Mouse (Mus musculus) heart, adult 18-20 months (tissue): Measurements from ENCODE around the gene Rbm26. TPM values are rescaled to one million over a fixed set of nuclear protein-coding genes. Genes with fewer than 3 reads are reported as not detected.

Source experiments
- DNase-seq, 2 experiments: peaks; one replicate each; pipeline ENCODE4 v3.0.0; 2021 to 2022; ENCODE audit warnings: mixed read lengths in 1 of 2
- long read RNA-seq, 2 experiments: library from polyadenylated mRNA; stranded (forward); transcript quantifications; one replicate each; pipeline ENCODE4 v2.0.0; 2021
- total RNA-seq, 2 experiments: library from RNA; stranded (reverse); gene quantifications; 2 replicates each; pipeline ENCODE4 v1.2.3; 2021

Rbm26 gene
- total RNA-seq, result 10 to 100 TPM; 18.1 to 18.6 TPM
- long read RNA-seq, experiment 1, partial matches to known transcripts, result 0 of 5 reads
- long read RNA-seq, experiment 1, other reads (novel, unspliced or antisense), result 4 of 5 reads
- long read RNA-seq, experiment 2, partial matches to known transcripts, result 2 of 4 reads
- long read RNA-seq, experiment 2, other reads (novel, unspliced or antisense), result 2 of 4 reads

DNA sequence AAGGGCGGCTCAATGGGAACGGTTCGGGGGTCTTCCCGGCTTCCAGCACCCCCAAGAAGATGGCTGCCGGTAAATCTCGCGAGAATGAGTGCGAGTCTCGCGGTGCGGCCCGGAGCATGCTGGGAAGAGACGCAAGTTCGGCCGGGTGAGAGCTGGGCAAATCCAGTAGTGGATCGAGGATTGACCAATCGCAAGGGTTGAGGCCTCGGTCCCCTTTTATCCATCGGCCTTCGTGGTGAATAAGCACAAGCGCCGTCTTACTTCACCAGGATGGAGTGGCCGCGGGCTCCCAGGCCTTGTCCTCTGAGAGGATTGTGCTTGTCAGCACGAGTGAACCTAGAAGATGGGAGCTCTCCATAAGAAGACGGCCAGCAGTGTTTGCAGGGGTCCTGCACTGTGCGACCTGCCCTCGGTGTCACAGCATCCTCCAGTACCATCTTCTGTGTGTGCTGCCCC, at the start of gene Rbm26:
Gene Rbm26 (minus strand): TSS at position 90 of the 456 bp plus-strand sequence.
- DNase-seq, result peak; percentile 97 to 99

DNA sequence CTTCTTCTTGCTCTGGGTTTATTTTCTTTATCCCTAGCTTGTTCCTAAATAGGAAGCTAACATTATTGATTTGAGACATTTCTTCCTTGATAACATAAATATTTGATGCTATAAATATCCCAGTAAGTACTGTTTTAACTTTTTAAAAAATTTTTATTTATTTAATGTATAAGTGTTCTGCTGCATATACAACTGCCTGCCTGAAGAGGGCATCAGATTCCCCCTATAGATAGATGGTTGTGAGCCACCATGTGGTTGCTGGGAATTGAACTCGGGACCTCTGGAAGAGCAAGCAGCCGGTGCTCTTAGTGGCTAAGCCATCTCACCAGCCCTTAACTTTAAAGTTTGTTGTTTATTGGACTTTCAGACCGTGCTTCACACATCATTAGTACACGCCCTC, 48.7 kb upstream of the Rbm26 start:
- no peak for DNase-seq

DNA sequence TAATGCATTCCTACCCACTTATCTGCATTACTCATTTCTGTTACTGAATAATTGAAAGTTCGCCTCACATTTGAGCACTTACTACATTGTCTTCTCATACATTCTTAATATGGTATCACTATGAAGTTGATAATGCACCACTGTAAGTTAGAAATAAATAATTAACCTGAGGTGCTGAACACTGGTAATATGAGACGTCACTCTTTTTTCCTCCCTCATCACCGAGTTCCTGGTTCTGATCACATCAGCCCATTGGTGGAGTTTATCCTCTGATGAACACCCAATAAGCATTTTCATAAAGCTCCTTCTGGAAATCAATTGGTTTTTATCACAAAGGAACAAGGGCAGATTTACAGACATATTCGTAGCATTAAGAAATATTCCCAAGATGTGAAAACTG, 45.1 kb upstream of the Rbm26 start:
- no peak for DNase-seq

DNA sequence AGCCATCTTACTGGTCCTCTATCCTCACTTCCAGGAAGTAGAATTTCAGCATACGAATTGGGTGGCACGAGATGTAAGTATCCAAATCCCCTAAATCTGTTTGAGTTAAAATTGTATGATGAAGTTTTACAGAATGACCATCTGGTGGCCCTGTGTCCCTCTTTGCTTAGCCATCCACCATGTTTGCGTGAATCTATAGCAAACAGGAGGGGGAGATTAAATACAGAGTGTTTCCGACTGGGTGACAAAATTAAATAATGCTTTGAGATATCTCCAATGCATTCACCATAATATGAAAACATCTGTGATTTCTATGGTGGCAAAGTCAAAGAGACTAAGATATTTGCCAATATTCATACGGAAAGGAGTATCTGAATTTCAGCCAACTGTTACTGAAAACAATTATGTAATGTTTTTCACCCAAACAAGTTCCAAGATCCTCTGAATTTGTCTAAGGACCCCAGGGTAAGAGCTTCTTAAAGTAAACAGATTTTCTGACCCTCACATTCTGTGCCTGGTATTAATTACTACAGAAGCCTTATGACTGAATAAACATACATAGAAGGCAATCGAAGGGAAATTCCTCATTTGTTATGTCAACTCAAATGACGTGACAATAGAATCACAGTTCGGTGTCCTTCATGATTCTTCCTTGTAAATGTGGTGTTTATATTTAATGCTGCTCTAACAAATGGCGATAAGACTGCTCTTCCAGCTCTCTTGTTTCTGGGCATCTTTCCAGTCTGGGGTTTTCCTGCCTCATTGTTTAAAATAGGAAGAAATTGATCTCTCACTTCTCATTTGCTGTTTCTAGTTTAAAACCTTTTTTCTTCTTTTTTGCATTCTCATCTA, 42.6 kb upstream of the Rbm26 start:
- DNase-seq, result peak in 1 of 2 experiments; percentile 7

DNA sequence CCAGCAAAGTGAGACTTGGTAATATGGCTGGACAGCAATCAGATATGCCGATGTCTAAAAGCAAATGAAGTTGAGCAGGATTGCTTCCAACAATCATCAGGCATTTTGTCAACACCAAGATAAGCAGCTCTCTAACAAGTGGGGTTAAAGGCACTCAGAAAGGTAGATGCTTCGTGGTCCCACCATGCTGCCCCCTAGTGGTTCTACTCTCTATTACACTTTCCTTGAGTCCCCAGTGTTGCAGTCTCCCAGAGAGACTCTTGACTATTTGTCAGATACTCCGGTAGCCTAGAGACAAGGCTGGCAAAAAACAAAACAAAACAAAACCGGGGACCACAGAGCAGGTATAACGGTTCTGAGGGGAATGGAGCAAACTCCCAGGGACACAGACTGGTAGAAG, 21.3 kb upstream of the Rbm26 start:
- peak; percentile 7 to 38 for DNase-seq

DNA sequence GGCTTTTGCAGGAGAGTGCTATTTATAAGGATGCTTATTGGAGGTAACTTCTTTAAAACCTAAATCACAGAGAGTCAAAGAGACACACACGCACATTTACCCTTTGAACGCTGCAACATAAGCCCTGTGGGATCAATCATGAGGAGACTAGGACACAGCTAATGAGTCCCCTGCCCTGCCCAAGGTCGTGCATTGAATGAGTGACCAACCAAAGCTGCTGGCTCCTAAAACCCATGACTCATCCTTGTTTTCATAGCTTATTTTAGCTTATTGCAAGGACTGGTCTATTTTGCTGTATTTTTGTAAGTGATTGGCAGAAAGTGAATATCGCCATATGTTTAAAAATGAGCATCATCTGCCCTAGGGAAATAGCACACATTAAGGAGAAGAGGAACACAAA, 17.6 kb upstream of the Rbm26 start:
- DNase-seq, result no peak

DNA sequence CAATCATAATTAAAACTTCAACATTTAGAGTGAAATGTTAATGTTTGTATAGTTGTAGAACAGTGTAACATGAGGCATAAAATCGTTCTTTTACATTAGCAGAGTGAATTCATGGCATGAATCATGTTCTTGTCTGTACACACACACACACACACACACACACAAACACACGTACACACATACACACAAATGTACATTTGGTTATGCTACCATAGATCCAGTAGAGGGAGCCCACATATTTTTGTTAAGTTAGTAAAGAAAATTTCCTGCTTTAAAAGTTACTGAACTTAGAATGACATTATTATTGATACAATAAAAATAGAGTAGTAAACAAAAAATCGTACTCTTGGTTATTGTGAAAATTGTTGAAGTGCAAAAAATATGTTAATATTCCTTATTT, 7.7 kb upstream of the Rbm26 start:
- DNase-seq, result no peak

DNA sequence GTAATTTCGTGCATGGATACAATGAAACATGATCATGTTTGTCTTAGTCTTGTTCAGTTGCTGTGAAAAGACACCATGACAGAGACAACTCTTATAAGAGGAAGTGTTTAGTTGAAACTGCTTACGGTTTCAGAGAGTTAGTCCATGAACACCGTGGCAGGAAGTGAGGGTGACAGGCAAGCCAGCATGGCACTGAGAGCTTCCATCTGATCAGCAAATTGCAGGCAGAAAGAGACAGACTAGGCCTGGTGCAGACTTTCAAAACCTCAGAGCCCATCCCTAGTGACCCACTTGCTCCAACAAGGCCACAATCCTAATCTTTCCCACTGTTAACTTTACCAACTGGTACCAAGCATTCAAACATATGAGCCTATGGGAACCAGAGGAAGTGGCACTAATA, 5.7 kb upstream of the Rbm26 start:
- no peak for DNase-seq

DNA sequence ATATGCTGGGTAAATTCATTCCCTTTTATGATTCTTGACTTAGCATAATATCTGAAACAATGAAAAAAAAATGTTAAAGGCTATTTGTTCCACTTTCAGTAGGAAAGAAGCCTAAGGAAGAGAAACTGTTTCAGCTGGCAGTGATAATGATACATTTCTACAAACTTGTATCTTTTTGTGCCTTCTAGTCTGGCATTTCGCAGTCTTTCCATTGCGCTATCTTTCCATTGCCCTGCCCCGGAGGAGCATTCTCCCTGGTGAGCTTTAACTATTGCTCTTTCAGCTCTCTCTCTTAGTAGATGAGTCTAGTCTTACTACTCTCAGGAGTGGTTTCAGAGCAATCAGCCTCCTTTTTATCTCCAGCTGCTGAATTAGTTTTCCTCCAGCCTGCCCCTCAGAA, 2.6 kb upstream of the Rbm26 start:
- no peak for DNase-seq

DNA sequence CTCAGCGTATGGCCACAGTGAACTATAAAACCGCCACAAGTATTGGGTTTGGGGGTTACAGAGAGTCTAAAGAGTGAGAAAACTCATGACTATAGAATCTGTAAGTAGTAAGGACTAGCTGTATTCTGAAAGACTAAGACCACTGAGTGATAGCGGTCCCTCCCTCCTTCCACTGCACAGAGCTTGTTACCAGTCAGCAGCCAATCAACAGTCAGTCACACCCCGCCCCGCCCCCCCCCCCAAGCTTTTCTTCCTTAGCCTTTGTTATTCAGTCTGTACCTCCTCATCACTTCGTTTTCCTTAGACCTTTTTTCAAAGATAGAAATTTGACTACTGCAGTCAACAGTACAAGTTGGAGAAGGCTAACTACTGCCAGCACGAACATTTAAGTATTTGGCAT, 1.9 kb upstream of the Rbm26 start:
- no peak for DNase-seq

DNA sequence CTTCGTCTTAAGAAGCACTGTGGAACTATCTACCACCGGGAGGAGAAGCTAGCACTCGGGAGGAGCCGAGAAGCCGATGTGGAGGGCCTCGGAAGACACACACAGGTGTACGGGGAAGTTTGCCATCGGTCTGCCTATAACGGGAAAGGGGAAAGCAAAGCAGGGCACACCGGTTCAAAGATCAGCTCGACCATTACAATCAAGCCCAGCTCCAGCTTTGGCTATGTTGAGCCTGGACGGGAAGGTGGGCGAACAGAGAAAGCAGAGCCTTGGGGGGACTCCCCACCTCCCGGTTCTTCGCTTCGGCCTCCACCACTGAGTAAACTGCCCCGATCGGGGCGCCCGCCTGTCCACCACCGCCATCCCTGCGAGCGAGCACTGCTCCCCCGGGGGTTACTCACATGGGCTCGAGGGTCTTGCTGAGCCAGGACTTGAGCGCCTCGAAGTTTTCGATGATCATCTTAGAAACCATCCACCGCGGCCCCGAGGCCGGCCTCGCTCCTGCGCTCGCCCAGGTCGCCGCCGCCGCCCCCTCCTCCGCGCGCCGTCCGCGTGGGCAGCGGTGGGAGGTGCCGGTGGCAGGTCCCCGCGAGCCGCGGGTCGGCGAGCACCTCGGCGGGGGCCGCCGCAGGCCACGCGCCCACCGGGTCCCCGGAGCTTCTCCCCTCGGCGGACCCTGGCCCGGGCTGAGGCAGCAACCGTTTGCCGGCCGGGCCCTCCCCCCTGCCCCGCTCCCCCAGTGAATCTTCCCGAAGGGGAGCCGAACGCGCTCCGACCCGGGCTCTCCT, 552 bp downstream of the Rbm26 start:
- DNase-seq, result peak; percentile 10 to 53

DNA sequence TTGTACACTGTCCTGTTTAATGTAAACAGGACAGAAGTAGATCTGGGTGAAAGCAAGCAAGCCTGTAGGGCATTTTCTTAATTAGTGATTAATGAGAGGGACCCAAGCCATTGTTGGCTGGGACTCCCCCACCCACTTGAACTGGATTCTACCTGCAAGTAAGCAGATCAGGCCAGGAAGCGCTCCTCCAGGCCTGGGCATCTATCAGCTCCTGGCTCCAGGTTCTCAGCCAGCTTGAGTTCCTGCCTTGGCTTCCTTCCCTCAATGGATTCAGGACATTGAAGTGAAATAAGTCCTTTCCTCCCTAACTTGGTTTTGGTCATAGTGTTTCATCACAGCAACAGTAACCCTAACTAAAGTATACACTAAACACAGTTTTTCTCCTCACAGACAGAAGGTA, 9.9 kb downstream of the Rbm26 start:
- no peak for DNase-seq

DNA sequence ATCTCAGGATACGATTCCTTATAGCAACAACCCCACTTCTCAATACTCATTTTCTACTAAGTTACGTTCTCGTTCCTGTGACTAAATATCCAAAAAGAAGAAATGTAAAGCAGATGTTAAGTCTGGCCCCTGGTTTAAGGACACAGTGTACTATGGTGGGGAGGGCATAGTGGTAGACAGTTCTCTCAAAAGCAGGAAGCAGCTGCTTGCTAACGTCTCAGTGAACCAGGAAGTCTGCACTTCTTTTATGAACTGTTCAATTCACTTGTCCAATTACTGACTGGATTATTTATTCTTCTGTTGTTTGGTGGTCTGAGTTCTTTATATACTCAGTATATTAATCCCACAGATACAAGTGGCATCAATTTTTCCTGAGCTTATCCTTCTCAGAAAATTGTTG, 12.3 kb downstream of the Rbm26 start:
- DNase-seq, result peak in 1 of 2 experiments; percentile 58

DNA sequence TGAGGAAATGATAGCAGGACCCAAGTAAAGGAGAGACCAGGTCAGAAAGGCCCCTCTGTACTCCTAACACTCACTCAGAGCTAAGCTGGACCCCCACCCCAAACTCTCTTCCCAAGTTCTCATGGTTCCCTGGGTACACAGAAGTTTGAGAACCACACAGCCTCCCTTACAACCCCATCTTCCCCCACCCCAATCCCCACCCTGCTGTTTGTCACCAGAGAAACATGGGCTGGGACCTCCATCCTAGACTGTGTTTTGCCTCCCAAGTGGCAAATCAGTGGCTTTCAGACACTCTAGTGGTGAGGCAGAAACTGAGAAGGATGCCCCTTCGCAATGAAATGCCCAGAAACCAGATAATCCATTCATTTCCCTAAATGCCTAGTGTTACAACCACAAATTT, 15.8 kb downstream of the Rbm26 start:
- no peak for DNase-seq

DNA sequence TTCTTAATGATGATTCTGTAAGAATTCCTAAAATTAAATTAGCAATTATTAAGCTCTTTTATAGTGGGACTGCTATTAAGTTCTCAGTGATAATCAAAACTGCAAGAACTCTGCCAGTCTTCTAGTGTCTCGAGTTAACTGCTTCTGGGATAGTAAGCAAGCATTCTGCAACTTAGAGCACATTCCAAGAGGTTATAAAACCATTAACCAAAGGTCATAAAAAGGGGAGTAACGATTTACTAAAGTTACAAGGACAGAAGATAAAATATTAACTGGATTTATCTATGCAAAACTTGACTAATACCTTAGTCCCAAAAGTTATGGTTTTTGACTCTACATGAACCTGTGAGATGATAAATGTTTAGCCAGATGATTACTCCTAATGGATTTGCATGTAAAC, 18.6 kb downstream of the Rbm26 start:
- no peak for DNase-seq

DNA sequence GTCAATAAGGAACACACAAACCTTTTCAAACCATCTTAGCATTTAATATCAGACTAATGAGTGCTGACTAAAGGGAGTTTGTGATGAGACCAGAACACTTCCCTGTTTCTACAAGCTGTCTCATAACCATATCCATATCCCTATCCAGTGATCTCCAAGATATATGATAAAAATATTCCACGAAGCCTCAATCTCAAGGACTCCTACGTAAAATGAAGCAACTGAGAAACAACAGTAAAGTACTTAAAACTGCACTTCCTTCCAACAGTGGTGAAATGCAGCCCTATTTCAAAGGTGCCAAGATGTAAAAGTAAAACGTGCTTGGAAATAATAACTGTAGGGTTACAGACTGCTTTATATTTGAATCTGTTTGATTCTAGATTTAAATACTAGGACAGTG, 43.1 kb downstream of the Rbm26 start:
- DNase-seq, result no peak

DNA sequence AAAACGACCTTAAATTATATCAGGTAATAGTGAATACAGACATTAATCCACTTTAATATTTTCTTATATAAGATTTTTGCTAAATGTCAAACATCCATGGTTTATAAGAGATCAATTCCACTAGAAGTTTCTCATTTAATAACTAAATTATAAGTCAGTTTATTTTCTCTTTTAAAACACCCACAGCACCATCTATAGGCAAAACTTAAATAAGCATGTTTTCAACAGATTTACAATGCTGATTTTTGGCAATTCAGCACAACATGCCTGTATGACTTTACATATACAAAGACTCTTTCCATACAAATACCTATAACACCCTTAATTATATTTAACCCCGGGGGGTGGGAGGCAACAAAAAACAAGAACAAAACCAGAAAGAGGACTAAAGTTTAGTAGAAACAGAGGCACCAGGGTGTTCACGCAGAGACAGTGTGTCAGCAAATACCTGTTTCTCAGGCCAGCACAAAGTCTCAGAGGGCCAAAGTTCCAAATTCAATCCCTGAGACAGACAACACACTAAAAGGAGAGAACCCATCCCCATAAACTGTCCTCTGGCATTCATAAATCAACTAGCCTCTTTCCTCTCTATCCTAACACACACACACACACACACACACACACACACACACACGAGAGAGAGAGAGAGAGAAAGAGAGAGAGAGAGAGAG, 49.3 kb downstream of the Rbm26 start:
- no peak for DNase-seq

DNA sequence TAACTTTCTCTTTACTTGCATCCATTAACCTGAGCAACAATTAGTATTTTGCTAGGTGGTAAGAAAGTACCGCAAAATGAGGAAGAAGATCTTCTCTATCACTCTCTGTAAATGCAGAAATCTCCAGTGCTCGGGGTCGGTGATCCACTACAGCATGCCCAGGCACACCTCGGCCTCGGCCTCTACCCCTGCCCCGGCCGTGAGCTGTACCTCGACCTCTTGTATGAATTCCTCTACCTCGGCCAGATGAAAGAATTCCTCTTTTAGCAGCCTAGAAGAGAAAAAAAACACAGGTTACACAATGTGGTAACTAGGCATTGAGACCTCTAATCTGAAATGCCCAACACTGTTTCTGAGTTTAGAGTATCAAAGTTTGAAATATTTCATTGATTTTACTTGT, 52.6 kb downstream of the Rbm26 start:
- no peak for DNase-seq

DNA sequence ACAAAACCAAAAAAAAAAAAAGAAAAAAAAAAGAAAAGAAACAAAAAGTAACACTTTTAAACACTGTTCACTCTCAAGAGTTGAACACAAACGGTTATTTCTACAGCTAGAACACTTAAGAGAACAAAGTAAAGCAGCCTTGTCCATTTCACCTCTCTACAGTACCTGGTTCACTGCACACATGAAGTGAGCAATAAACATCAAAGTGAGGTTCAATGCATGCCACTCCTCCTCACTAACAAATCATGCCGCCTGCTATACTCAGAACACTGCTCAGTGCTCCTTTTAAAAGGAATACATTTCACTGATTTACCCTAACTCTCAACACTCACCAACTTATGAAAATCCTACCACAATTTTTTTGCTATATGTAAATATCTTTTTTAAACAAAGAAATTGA, 61.7 kb downstream of the Rbm26 start:
- no peak for DNase-seq

DNA sequence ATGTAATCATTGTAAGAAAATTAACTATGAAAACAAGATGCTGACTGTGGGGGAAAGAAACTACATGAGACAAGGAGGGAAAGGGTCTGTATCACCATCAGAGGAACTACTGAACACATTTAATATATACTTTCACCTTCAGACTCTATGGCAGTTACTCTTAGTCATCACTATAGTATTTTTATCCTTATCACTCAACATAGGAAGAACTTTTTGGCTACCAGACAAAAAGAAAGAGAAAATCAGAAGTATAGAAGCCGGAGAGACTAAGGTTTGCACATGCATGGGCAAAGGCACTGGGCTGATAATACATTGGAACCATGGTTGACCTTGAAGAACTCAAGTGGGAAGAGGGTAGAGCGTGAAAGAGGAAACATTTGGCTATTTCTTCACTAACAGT, 70.9 kb downstream of the Rbm26 start:
- DNase-seq, result no peak

DNA sequence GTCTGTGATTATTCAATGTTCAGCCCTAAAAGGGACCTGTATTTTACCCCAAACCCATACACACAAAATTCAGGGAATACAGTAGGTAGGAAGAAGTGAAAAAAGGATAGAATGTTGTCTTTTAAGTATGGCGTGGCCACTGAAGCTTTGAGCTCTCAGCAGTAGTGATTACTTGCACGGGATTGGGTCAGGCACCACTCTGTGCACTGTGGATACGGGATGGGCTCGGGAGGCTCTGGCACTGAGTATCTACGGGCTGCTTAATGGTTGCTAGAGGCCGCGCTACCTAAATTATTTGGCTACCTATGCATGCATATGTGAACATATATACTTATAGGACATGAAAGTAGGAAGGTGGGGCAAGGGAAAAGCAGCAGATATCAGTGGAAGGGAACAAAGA, 78.3 kb downstream of the Rbm26 start:
- DNase-seq, result no peak

DNA sequence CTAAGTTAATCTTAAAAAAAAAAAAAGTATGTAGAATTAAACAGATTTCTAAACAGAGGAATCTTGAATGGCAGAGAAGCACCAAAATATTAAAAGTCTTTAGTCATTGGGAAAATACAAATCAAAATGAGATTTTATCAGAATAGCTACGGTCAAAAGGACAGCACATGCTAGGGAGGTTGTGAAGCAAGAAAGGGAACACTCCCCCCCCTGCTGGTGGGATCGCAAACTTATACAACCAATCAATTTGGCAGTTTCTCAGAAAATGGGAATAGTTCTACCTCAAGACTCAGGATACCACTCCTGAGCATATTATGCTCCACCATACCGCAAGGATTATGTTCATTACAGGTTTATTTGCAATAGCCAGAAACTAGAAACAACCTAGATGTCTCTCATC, 80.9 kb downstream of the Rbm26 start:
- DNase-seq, result no peak

DNA sequence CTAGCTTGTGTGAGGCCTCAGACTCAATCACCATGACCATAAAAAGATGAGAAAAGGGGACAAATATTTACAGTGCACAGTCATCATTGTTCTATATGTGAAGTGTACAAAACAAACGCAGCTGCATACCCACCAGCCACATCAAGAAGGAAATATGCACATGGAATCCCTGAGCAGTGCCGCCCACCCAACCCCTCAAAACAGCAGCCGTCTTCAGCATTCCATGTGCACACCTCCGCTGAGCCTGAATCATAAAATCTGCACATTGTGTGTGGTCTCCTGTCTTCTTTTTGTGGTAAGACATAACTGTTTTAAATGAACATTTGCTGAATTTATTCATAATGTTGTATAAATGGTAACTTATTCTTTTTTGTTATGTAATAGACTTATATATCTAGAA, 90.1 kb downstream of the Rbm26 start:
- no peak for DNase-seq
